Mouse (Mus musculus): Measurements from ENCODE around the gene 1700010B08Rik. TPM values are rescaled to one million over a fixed set of nuclear protein-coding genes. Genes with fewer than 3 reads are reported as not detected.

The 1700010B08Rik gene
- total RNA-seq, 2 experiments from 2014 or later, result not detected

DNA sequence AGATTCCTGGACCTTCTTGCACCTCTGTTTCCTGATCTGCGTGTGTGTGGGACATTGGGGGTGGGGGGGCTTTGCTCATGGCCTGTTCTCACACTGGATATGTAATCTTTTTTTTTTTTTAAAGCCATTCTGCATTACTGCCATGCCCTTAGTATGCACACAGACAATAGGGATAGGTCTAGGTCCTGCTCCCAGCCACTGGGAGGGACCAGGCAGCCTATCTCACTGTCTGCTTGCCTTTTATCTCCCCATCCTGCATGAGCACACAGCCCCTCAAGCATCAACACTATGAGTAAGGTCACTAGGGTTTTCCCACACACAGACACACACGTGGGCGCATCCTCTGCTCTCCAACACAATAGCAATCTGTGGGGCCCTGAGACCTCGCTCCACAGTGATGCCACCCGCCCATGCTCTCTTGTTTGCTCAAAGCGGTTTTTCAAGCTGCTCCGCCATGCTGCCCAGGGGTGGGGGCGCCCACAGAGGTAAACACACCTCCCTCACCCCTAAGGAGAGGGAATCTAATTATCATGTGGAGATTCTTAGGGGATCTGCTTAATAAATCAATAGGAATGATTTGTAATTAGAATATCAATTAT lies 4.5 kb upstream of the 1700010B08Rik start:
- intact Hi-C loops (cut with DNase I), result no loop called here
- DNase-seq (ENCODE audit: low spot score), result no peak

DNA sequence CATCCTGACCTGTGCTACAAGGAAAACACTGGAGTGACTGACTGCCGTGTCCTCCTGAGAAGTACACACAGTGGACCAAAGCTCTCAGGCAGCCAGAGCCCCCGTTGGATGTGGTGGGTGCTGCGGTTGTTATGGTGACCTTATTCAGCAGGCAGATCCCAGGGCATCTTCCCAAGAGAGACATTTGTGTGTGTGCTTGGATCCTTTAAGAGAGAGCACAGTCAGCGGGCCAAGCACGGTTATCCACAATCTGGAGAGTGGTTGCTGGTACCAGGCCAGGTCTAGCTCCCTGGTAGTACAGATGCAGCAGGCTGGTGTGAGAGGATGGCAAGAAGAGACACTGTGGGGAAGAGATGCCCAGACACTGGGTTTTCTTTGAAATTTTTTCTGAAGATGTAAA lies 2.2 kb upstream of the 1700010B08Rik start:
- intact Hi-C loops (cut with DNase I), result no loop called here
- no peak for DNase-seq (ENCODE audit: low spot score)

DNA sequence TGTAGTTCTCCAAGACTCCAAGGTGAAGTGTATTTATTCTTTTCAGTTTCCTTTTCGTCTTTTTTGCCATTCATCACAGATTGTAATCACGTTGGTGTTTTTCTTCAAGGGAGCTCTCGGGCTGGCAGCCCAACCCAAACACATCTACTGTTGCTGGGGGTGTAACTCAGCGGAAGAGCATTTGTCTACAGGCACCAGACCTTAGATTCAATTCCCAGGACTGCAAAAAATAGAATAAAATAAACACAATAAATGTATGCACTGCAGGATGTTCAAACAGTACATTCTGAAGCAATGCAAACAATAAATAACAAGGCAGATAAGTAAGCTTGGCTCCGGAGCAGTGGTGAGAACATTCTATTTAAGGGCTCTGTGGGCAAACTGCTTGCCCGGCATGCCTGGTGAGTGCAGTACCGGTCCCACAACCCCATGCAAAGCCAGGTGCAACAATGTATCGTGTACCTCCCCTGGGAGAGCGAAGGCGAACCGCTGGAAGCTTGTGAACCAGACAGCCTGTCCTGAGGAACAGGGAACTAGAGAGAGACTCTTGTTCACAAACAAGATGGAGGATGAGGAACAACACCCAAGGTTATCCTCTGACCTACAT lies 3.1 kb downstream of the 1700010B08Rik start:
- intact Hi-C loops (cut with DNase I), result no loop called here
- no peak for DNase-seq (ENCODE audit: low spot score)

DNA sequence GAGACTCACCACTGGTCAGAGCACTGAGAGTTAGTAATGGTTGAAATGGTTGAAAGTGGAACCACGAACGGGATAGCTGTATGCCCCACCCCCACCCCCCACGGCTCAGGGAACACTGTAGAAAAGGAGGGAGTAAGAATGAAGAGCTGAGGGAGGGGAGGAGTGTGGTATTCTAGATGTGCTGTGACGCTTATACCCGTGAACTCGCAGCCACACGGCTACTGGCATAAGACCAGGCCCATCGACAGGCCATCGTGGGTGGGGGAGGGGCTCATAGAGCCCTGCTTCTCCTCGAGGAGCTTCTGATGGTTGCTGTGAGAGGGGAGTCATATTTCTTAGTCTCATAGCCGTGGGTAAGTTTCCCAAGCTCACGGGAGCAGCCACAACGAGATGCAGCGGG lies 5.2 kb downstream of the 1700010B08Rik start:
- intact Hi-C loops (cut with DNase I), result no loop called here
- no peak for DNase-seq (ENCODE audit: low spot score)

DNA sequence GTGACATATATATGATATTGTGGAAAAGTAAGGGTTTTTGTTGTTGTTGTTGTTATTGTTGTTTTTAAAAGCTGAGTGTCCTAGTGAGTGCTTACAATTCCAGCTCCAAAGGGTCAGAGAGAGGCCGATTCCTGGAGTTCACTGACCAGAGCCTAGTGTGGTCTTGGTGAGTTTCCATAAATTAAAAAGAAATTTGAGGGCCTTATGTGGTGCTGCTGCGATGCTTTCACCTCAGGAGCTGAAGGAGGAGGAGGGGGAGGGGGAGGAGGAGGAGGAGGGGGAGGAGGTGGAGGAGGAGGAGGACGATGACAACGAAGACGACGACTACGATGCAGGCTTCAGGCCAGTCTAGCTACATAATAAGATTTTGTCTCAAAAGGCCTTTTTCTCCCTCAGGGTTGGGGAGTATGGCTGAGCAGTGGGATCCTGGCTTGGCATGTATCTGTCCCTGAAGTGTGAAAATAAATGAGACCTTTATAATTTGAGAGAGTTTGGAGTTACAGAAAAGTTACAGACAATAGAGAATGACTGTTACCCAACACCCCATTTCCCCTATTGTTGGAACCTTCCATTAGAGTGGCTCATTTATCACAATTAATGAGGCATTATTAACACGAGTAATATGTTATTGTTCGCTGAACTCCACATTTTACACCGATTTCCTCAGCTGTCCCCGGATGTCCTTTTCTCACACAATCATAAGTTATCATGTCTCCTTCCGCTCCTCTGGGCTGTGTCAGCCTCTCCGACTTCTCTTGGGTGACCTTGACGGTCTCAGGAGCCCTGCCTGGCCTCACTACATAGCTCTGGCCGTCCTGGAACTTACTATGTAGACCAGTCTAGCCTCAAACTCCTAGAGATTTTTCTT lies 6.0 kb downstream of the 1700010B08Rik start:
- intact Hi-C loops (cut with DNase I), result no loop called here
- DNase-seq (ENCODE audit: low spot score), result no peak

- intact Hi-C loops (cut with DNase I), result no loop called here
- no peak for DNase-seq (ENCODE audit: low spot score)
Observed at GRCm38 (mm10) chr2:173725819-173726218, 6.6 kb downstream of the 1700010B08Rik start.

DNA sequence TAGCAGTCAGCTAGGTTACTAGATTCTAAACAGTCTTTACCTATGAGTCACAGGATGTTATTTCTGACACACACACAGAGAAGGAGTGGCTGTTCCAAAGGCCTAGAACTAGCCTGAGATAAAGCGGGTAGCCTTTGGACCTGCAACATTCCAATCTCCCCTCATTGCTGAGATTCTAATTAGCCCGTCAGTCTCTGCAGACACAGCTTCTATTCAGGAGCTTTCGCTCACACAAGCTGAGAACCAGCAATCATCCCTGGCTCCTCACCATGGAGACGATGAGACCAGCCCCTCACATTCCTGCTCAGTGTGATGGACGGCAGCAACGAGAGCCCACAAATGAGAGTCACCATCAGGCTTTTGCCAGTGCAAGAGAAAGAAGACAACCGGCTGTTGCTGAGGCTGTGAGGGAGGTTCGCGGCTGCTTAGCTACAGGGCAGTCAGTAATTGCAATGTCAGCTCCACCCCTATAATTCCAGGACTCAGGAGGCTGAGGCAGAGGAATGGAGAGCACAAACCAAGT lies 11.3 kb downstream of the 1700010B08Rik start:
- intact Hi-C loops (cut with DNase I), result no loop called here
- DNase-seq (ENCODE audit: low spot score), result no peak

- no peak for DNase-seq (ENCODE audit: low spot score)
- intact Hi-C loops (cut with DNase I), result no loop called here
Observed at GRCm38 (mm10) chr2:173734426-173734825, 15.2 kb downstream of the 1700010B08Rik start.

DNA sequence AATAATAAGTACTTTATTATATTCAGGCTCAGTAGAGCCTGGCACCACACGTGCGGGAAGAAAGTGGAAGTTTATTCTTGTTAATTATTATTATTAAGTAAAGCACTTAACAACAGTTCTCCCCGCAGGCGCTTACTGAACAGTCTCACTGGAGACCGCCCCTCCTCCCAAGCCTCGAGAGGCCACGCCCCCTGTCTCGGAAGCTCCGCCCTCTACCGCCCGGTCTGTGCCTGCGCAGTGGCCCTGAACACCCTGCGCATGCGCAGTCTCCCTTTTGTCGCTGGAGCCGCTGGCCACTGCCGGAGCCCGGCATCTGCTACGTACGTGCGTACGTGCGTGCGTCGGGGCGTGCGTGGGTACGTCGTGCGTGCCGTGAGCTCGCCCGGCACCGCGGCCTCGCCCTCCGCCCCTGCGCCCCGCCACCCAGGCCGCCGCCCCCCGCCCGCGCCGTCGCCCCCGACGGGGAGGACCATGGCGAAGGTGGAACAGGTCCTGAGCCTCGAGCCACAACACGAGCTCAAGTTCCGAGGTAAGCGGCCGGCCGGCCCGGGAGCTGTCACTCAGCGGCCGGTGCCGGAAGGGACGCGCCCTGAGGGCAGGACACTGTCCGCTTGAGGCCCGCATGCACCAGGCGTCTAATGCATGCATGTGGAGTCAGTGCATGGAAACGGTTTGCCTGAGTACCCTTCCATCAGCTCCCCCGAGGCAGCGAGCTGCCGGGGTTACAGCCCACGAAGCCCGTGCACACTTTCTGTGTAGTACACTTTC lies 18.2 kb downstream of the 1700010B08Rik start, which contains the start of gene Vapb:
TSS of gene Vapb (plus strand) at position 290 of the 768 bp plus-strand sequence.
- intact Hi-C loops (cut with DNase I), result loop anchor here (2.0 to 5.0 kb wide), 2 partner anchors 75 to 373 kb away; partner anchors contain the start of gene Npepl1

DNA sequence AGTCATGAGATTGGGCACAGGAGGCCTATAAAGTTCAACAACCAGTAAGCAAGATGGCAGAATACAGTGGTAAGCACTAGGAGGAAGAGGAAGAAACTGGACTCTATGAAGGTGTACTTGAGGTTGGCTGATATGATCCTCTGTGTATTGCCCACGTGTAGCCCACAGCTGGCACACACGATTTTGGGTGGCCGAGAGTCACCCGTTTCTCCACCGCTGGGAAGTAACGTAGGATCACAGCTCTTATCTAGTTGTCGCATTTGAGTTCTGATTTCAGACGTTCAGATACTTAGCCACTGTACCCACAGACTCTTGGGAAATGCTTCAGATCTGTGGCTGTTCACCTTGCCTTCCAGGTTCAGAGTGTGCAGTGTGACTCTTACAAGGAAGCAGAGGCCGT lies 19.0 kb downstream of the 1700010B08Rik start:
- intact Hi-C loops (cut with DNase I), result loop anchor here (5.0 kb wide), 1 partner anchor 76 kb away; no protein-coding TSS in a partner anchor

More for the DNA sequence above, 18.2 kb downstream of the 1700010B08Rik start, which contains the start of gene Vapb:
- DNase-seq (ENCODE audit: low spot score), result peak; percentile 97

GRCm38 (mm10) chr2:173739107-173739506 lies 19.9 kb downstream of the 1700010B08Rik start:
- intact Hi-C loops (cut with DNase I), result loop anchor here (5.0 kb wide), 1 partner anchor 77 kb away; no protein-coding TSS in a partner anchor
- DNase-seq (ENCODE audit: low spot score), result no peak

More for the DNA sequence above, 19.0 kb downstream of the 1700010B08Rik start:
- no peak for DNase-seq (ENCODE audit: low spot score)

DNA sequence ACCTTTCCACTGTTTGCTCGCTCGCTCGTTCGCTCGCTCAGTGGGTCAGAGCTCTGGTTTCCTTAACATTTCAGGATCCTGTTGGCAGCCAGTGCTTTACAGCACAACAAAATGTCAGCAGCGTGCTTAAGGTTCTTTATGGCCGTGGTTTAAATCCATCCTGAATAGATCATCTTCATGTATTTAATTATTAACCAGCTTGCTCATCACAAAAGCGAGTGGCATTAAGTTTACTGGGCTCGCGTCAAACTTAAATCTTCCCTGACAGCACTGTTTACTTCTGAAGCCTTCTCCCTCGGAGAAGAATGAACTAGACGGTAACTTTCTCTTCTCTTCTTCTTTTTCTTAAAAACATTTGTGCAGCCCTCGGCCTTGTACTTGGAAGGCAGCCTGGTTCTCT lies 22.9 kb downstream of the 1700010B08Rik start:
- intact Hi-C loops (cut with DNase I), result loop anchor here (5.0 kb wide), 1 partner anchor 40 kb away; no protein-coding TSS in a partner anchor

GRCm38 (mm10) chr2:173742744-173743143 lies 23.5 kb downstream of the 1700010B08Rik start:
- intact Hi-C loops (cut with DNase I), result loop anchor here (5.0 kb wide), 1 partner anchor 40 kb away; no protein-coding TSS in a partner anchor
- no peak for DNase-seq (ENCODE audit: low spot score)

More for the DNA sequence above, 22.9 kb downstream of the 1700010B08Rik start:
- DNase-seq (ENCODE audit: low spot score), result no peak

DNA sequence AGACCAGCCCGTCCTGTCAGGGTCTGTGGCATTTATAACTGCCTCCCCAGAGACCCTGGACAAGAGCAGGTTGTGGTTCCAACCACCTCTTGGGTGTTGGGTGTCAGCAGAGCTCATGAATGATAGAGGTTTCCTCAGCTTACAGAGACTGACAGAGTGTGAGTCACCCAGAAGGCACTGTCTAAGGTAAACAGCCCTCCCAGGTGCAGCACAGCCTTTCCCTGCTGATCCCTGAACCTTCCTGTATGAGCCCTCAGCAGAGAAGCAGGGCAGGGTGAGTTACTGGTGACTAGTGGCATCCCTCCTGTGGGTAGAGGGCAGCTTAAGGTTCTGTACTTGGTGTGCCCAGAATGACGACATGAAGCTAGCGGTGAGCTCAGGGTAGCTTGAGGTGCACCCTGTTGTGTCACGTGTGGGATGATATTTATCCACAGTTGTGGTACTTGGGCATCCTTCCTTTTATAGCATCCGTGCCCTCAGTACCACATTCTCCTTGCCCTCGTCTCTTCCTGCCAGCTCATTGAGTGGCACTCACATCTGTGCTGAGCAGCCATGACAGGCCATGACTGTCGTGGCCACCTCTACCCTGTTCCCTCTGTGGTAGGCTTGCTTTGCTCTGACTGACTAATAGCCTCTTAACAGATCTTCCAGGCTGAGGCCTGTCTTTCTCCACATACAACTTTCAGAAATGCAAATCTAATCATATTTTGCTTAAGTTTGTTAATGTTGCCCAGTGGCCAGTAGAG lies 25.0 kb downstream of the 1700010B08Rik start:
- intact Hi-C loops (cut with DNase I), result loop anchor here (5.0 kb wide), 1 partner anchor 38 kb away; no protein-coding TSS in a partner anchor
- DNase-seq (ENCODE audit: low spot score), result no peak

DNA sequence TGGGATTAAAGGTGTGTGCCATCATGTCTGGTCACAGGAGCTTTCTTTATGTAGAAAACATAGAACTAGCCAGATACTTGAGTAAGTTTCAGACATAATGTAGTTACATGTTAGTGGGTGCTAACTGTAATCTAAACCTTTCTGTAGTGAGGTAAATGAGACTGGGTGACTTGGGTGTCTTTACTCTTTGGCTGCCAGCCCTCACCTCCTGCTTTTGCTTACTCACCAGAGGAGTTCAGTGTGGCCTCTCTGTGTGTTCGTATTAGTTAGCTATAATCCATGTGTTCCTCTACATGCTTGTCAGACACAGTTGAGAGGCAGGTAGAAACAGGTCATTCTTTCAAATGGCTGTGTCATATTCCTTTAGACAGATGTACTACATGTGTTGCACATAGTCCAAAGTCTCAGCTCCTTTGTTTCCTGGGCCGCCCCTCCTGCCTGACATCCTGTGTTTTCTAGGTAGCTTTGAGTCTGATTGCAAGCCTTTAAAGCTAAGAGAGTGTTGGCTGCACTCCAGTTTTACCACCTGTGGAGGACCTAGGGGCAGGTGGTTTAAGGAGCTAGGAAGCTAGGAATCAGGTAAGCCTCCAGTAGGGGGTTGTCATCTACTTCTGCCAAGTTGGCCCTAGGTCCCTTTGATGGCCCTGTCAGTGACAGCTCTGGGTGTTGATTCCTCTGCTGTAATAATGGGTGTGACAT lies 29.9 kb downstream of the 1700010B08Rik start:
- intact Hi-C loops (cut with DNase I), result no loop called here

GRCm38 (mm10) chr2:173755433-173756144 lies 36.4 kb downstream of the 1700010B08Rik start:
- intact Hi-C loops (cut with DNase I), result no loop called here
- DNase-seq (ENCODE audit: low spot score), result no peak

More for the DNA sequence above, 29.9 kb downstream of the 1700010B08Rik start:
- DNase-seq (ENCODE audit: low spot score), result no peak

DNA sequence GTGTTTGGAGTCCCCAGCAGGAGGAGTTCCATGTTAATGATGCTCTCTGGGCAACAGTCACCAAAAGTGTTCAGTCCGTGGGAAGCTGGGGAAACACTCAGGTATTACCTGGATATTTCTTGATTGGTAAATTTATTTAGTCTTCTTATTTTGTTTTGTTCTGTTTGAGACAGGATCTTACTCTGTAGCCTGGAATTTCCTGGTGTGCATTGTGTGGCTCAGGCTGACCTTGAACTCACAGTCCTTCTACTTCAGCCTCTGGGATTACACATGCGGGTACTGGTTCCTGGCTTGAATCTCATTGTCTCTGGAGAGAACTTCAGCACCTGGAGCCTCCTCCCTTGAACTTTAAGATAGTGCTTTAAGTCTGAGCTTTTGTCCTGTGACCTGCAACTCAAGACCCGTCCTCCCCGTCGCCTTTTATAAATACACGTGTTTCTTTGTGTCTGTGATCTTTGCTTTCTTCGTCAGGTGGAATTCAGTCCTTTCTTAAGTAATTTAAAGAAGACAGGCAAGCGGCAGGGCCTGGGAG lies 38.5 kb downstream of the 1700010B08Rik start:
- DNase-seq (ENCODE audit: low spot score), result no peak
- intact Hi-C loops (cut with DNase I), result no loop called here

All from heart, postnatal 25 days (tissue).